Mouse (Mus musculus) spleen, adult 2 months (tissue): ENCODE results near the gene Timm10.

ENCODE experiments used
- CTCF ChIP-seq: fragments of 200-500 bp; IDR thresholded peaks from 2 replicates; pipeline ENCODE4 v1.5.1; 2011; ENCODE audit warnings: mild to moderate bottlenecking, inconsistent platforms; ENCODE audit not compliant: insufficient read depth, insufficient read length, insufficient replicate concordance; ENCODE audit errors: extremely low read depth
- POLR2A ChIP-seq: fragments of 200-500 bp; IDR thresholded peaks from 2 replicates; pipeline ENCODE4 v1.6.1; 2011; ENCODE audit warnings: low read depth, low read length, inconsistent platforms

DNA sequence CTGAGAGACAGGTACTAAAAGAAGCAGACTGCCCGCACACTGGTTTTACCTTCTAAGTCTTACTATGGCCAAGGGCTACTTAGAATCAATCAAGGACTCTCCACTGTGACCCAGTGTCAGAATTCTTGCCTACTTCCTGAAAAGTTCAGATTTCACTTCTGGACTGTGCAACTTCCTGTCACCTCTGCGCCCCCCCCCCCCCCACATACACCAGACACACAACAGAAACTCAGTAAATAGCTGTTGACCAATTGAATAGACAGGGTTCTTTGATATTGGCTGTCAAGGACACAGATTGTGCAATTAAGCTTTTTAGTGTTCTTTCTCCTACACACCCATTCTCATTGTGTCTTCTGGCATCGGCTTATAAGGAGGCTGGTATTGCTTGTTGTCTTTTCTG, 38.5 kb upstream of the Timm10 start:
- TF ChIP-seq POLR2A (no peak), CTCF (no peak)
